Mouse (Mus musculus) lung, embryonic 16.5 days (tissue): Measurements from ENCODE around the gene Pik3r3. TPM values are rescaled to one million over a fixed set of nuclear protein-coding genes. Genes with fewer than 3 reads are reported as not detected.
A peak's percentile ranks its signal among the peaks of the same experiment; 100 is the strongest.

Source experiments
- ATAC-seq: fragments of 200-750 bp; cut with Nextera tagmentation; 2 replicates; pipeline ENCODE4 v1.8.0; 2017; ENCODE audit warnings: low read depth, mild to moderate bottlenecking, moderate library complexity
- H3K27ac ChIP-seq: fragments of 300-500 bp; sonication (generic); 2 replicates; pipeline ENCODE4 v1.5.1; 2014; ENCODE audit warnings: mild to moderate bottlenecking, control low read depth, low read length
- H3K27me3 ChIP-seq: fragments of 300-500 bp; sonication (generic); 2 replicates; pipeline ENCODE4 v1.6.1; 2014; ENCODE audit warnings: low read depth, low read length, mixed read lengths; ENCODE audit not compliant: control insufficient read depth, insufficient read depth
- H3K36me3 ChIP-seq: fragments of 300-500 bp; sonication (generic); 2 replicates; pipeline ENCODE4 v1.6.1; 2014; ENCODE audit warnings: low read length; ENCODE audit not compliant: control insufficient read depth, insufficient read depth
- H3K4me1 ChIP-seq: fragments of 300-500 bp; sonication (generic); replicated peaks from 2 replicates; pipeline ENCODE4 v1.6.1; 2014; ENCODE audit warnings: low read length, mixed read lengths; ENCODE audit not compliant: control insufficient read depth, insufficient read depth
- H3K4me2 ChIP-seq: fragments of 300-500 bp; sonication (generic); 2 replicates; pipeline ENCODE4 v1.6.1; 2014; ENCODE audit warnings: low read depth, low read length, control low read depth
- H3K4me3 ChIP-seq: fragments of 300-500 bp; sonication (generic); 2 replicates; pipeline ENCODE4 v1.5.1; 2014; ENCODE audit warnings: mild to moderate bottlenecking, low read length, control low read depth
- H3K9ac ChIP-seq: fragments of 300-500 bp; sonication (generic); 2 replicates; pipeline ENCODE4 v1.6.1; 2014; ENCODE audit warnings: low read length, control low read depth
- H3K9me3 ChIP-seq: fragments of 300-500 bp; sonication (generic); 2 replicates; pipeline ENCODE4 v1.6.1; 2016; ENCODE audit warnings: low read length; ENCODE audit not compliant: control insufficient read depth
- WGBS: fragments of 180-500 bp; shearing (Covaris S2); extraction: QIAGEN DNeasy Blood & Tissue Kit; methylation state at CpG from one replicate; pipeline ENCODE4 v1.1.7; 2014; 5-methylcytosine and 5-hydroxymethylcytosine counted together
- polyA plus RNA-seq: library from polyadenylated mRNA; unstranded; fragments of >200 nt; fragmentation: Nextera tagmentation; extraction: Ambion mirVana; gene quantifications from 2 replicates; pipeline ENCODE4 v1.2.1, GENCODE M21; 2015

Pik3r3 gene
- polyA plus RNA-seq, 1 experiment from 2014 or later: 23.6 TPM

DNA sequence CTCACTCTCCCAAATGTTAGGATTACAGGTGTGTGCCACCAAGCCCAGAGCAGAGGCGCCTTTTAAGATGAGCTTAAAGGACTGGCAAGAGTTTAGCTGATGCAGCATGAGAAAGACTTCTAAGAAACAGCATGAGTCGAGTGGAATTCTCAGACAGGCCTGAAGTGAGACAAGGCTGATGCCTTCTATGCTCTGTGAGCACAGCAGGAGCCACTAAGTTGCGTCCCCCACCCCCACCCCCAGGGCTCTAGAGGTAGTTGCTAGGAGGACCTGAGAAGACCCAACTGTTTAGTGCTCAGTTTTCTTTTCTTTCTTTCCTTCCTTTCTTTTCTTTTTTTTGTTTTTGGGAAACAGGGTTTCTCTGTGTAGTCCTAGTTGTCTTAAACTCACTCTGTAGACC, 39.3 kb upstream of the Pik3r3 start:
- no peak overlapping the region for H3K4me2 ChIP-seq
- 45% methylated on average over 3 of the region's 3 CpGs for WGBS

DNA sequence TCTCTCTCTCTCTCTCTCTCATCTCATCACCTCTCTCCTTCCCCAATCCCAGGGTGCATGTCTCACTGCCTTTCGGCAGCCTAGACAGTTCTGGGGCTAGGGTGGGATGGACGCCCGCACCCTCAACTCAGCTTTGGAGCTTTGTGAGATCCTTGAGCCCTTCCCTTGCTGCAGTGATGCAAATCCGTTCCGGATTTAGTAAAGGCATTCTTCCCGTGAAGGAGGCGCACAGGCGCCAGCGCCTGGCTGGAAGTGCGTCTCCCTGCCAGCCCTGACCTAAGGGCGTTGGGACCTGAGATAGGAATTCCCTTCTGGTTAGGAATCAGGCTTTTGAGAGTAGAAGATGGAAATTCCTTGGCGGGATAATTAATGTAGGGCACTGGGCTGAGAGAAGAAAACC, 38.7 kb upstream of the Pik3r3 start:
- Histone ChIP-seq H3K4me3 (0 out of 2 replicates have a peak overlapping the region, but pooled peaks have one; percentile 4), H3K9me3 (no peaks in the 10 kb centered on the region), H3K36me3 (no peaks in the 10 kb centered on the region), H3K4me1 (peaks cover 5% of the 10 kb centered on the region), H3K27ac (no peak overlapping the region), H3K9ac (peak overlapping the region; percentile 25; the same call in 1 of the 2 replicates), H3K4me2 (peak overlapping the region; percentile 38), H3K27me3 (no peaks in the 10 kb centered on the region)
- WGBS: 5% methylated on average over 12 of the region's 12 CpGs
- peak; percentile 60 for ATAC-seq

More for the DNA sequence above, 39.3 kb upstream of the Pik3r3 start:
- no peak overlapping the region for H3K9ac ChIP-seq
- H3K4me3 ChIP-seq: no peak overlapping the region
- H3K27ac ChIP-seq: no peak overlapping the region
- H3K36me3 ChIP-seq: no peaks in the 10 kb centered on the region
- no peaks in the 10 kb centered on the region for H3K9me3 ChIP-seq
- no peaks in the 10 kb centered on the region for H3K27me3 ChIP-seq
- ATAC-seq: no peak
- peaks cover 10% of the 10 kb centered on the region for H3K4me1 ChIP-seq

- Histone ChIP-seq H3K27me3 (no peaks in the 10 kb centered on the region), H3K36me3 (no peaks in the 10 kb centered on the region), H3K27ac (no peak overlapping the region), H3K4me2 (no peak overlapping the region), H3K4me1 (peaks cover 5% of the 10 kb centered on the region), H3K9ac (no peak overlapping the region), H3K9me3 (no peaks in the 10 kb centered on the region), H3K4me3 (no peak overlapping the region)
- no peak for ATAC-seq
- WGBS: 80% methylated on average over 4 of the region's 4 CpGs
Measured at GRCm38 (mm10) chr4:116185083-116185482, 36.3 kb upstream of the Pik3r3 start.

DNA sequence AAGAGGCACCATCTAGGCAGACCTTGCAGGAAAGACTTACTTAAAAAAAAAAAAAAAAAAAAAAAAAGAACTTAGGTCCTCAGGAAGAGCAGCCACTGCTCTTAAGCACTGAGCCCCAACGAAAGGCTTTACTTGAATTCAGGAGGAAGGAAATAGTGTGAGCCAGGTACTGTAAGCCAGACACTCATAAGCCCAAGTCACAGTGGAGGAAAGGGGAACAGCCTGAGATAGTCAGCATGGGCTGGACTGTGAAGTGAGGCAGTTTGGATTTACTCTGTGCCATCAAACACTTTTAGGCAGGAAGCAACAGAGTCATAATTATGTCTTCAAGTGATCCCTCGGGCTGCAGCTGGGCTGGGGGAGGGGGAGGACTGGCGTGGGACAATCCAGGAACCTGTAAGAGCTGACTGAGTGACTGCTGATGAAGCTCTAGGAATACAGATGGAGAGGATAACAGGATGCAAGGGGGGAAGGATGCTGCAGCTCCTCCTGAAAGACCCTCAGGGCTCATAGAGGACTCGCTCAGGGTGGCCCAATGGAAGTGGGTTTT, 29.1 kb upstream of the Pik3r3 start:
- Histone ChIP-seq H3K4me2 (no peak overlapping the region), H3K9ac (no peak overlapping the region), H3K27ac (no peak overlapping the region), H3K27me3 (no peaks in the 10 kb centered on the region), H3K36me3 (no peaks in the 10 kb centered on the region), H3K4me3 (no peak overlapping the region), H3K4me1 (no peaks in the 10 kb centered on the region; the same call in 1 of the 2 replicates), H3K9me3 (no peaks in the 10 kb centered on the region)
- no peak for ATAC-seq
- WGBS: 23% methylated on average over 4 of the region's 4 CpGs

- Histone ChIP-seq H3K4me2 (no peak overlapping the region), H3K27ac (no peak overlapping the region), H3K9me3 (no peaks in the 10 kb centered on the region), H3K4me3 (no peak overlapping the region), H3K9ac (no peak overlapping the region), H3K4me1 (no peaks in the 10 kb centered on the region; the same call in 1 of the 2 replicates), H3K36me3 (no peaks in the 10 kb centered on the region), H3K27me3 (no peaks in the 10 kb centered on the region)
- WGBS: 39% methylated on average over 9 of the region's 9 CpGs
- ATAC-seq: no peak
Measured at GRCm38 (mm10) chr4:116193583-116194383, 27.6 kb upstream of the Pik3r3 start.

DNA sequence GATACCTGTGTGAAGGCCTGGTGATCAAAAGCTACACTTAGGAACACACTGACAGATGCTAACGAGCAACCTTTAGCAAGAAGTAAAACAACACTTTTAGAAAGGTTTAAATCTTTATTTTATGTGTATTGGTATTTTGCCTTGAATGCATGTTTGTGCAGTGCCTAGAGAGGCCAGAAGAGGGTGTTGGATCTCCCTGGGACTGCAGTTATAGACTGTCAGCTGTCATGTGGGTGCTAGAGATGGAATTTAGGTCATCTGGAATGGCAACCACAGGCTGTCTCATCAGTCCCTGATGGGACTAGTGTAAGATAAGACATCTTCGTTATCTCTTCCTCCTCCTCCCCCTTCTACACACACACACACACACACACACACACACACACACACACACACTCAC, 23.0 kb upstream of the Pik3r3 start:
- Histone ChIP-seq H3K27me3 (no peaks in the 10 kb centered on the region), H3K4me1 (no peaks in the 10 kb centered on the region), H3K9ac (no peak overlapping the region), H3K36me3 (no peaks in the 10 kb centered on the region), H3K27ac (no peak overlapping the region), H3K4me2 (no peak overlapping the region), H3K9me3 (no peaks in the 10 kb centered on the region), H3K4me3 (no peak overlapping the region)
- WGBS: 71% methylated on average over 2 of the region's 2 CpGs
- ATAC-seq: no peak

DNA sequence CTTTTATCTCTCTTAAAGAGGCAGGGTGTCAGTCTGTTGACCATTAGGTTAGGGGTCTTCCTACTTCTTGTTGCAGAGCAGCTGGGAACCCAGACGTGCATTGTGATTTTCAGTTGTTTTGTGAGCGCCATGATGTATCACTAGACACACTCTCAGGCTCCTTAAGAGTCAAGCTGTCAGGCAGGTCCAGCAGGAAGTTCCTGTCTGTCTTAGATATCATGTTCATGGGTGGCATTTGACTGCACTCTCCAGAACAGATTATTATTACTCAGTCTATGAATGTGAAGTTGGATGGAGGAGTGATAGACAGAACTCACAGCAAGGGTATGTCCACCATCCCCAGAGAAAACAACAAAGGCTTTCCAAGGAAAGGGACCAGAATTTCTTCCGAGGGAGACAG, 17.0 kb upstream of the Pik3r3 start:
- Histone ChIP-seq H3K9ac (no peak overlapping the region), H3K36me3 (no peaks in the 10 kb centered on the region), H3K4me2 (no peak overlapping the region), H3K27me3 (no peaks in the 10 kb centered on the region), H3K9me3 (no peaks in the 10 kb centered on the region), H3K27ac (no peak overlapping the region), H3K4me1 (no peaks in the 10 kb centered on the region), H3K4me3 (no peak overlapping the region)
- 52% methylated on average over 3 of the region's 3 CpGs for WGBS
- no peak for ATAC-seq

- no peak for ATAC-seq
- no peak overlapping the region for H3K27ac ChIP-seq
- no peaks in the 10 kb centered on the region for H3K36me3 ChIP-seq
- no peak overlapping the region for H3K4me3 ChIP-seq
- H3K9me3 ChIP-seq: no peaks in the 10 kb centered on the region
- WGBS: 77% methylated on average over 4 of the region's 4 CpGs
- no peaks in the 10 kb centered on the region for H3K27me3 ChIP-seq
- no peak overlapping the region for H3K4me2 ChIP-seq
- no peaks in the 10 kb centered on the region for H3K4me1 ChIP-seq
- no peak overlapping the region for H3K9ac ChIP-seq
Measured at GRCm38 (mm10) chr4:116206531-116206930, 14.9 kb upstream of the Pik3r3 start.

- WGBS: 71% methylated on average over 1 of the region's 1 CpGs
Measured at GRCm38 (mm10) chr4:116208891-116209290, 12.5 kb upstream of the Pik3r3 start.

More at GRCm38 (mm10) chr4:116208891-116209290, 12.5 kb upstream of the Pik3r3 start:
- no peaks in the 10 kb centered on the region for H3K9me3 ChIP-seq
- H3K4me3 ChIP-seq: no peak overlapping the region
- H3K36me3 ChIP-seq: no peaks in the 10 kb centered on the region
- H3K27me3 ChIP-seq: no peaks in the 10 kb centered on the region
- ATAC-seq: no peak
- H3K4me2 ChIP-seq: no peak overlapping the region
- no peaks in the 10 kb centered on the region for H3K4me1 ChIP-seq
- no peak overlapping the region for H3K9ac ChIP-seq
- no peak overlapping the region for H3K27ac ChIP-seq
